Mouse (Mus musculus): ENCODE measurements around the gene Spag6. TPM values are rescaled to one million over a fixed set of nuclear protein-coding genes. Genes with fewer than 3 reads are reported as not detected.

Spag6 gene
- polyA plus RNA-seq, 1 experiment = 108 TPM

DNA sequence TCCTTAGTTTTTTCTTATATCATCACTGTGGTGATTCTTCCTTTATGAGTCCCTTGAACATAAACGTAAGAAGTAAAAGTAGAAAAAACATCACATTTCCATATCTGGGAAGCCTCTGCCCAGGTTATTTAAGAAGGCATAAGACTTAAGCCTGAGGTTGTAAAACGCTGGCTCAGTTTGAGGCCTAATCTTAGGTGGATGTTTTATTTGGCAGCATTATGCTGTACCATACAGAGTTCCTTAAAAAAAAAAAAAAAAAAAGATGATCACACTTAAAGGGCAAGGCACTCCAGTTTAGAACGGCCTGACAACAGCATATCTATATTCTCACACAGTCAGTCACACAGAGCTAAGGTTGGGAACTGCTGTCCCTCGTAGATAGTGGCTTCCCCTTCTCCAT, 32.0 kb downstream of the Spag6 start:
- Histone ChIP-seq H3K4me1 (ENCODE audit: control insufficient read depth, insufficient read depth, low read length) (no peaks in the 10 kb centered on the region), H3K4me3 (ENCODE audit: control insufficient read depth, low read depth, low read length) (no peak overlapping the region), H3K27me3 (ENCODE audit: control insufficient read depth, insufficient read depth, low read length) (no peaks in the 10 kb centered on the region), H3K27ac (ENCODE audit: control insufficient read depth, insufficient read depth, low read depth, low read length) (no peak overlapping the region), H3K36me3 (ENCODE audit: control insufficient read depth, insufficient read depth, low read length) (no peaks in the 10 kb centered on the region)
- TF ChIP-seq CTCF (IDR thresholded peaks at IDR 0.05; ENCODE audit: control insufficient read depth, insufficient read depth, insufficient replicate concordance, low read depth, low read length) (no peak), POLR2A (IDR thresholded peaks at IDR 0.05; ENCODE audit: control insufficient read depth, low read depth, low read length) (no peak)

DNA sequence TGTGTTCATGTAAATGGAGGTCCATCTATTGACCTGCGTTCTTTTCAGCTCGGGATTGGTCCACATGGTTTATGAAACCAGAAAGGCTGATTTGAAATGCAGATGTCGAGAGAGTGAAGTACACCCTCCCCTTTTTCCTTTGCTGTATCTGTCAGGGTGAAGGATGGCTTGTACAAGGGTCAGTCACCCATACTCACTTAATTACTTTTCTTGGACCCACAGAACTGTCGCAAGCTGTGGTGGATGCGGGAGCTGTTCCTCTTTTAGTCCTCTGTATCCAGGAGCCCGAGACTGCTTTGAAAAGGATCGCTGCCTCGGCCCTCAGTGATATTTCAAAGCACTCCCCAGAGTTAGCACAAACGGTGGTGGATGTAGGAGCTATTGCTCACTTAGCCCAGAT, 37.9 kb downstream of the Spag6 start:
- no peaks in the 10 kb centered on the region for H3K27me3 ChIP-seq (ENCODE audit: control insufficient read depth, insufficient read depth, low read length)
- no peaks in the 10 kb centered on the region for H3K36me3 ChIP-seq (ENCODE audit: control insufficient read depth, insufficient read depth, low read length)
- no peak overlapping the region for H3K4me3 ChIP-seq (ENCODE audit: control insufficient read depth, low read depth, low read length)
- H3K4me1 ChIP-seq (ENCODE audit: control insufficient read depth, insufficient read depth, low read length) = no peaks in the 10 kb centered on the region
- TF ChIP-seq CTCF (IDR thresholded peaks at IDR 0.05; ENCODE audit: control insufficient read depth, insufficient read depth, insufficient replicate concordance, low read depth, low read length) (no peak), POLR2A (IDR thresholded peaks at IDR 0.05; ENCODE audit: control insufficient read depth, low read depth, low read length) (no peak)
- H3K27ac ChIP-seq (ENCODE audit: control insufficient read depth, insufficient read depth, low read depth, low read length) = no peak overlapping the region

DNA sequence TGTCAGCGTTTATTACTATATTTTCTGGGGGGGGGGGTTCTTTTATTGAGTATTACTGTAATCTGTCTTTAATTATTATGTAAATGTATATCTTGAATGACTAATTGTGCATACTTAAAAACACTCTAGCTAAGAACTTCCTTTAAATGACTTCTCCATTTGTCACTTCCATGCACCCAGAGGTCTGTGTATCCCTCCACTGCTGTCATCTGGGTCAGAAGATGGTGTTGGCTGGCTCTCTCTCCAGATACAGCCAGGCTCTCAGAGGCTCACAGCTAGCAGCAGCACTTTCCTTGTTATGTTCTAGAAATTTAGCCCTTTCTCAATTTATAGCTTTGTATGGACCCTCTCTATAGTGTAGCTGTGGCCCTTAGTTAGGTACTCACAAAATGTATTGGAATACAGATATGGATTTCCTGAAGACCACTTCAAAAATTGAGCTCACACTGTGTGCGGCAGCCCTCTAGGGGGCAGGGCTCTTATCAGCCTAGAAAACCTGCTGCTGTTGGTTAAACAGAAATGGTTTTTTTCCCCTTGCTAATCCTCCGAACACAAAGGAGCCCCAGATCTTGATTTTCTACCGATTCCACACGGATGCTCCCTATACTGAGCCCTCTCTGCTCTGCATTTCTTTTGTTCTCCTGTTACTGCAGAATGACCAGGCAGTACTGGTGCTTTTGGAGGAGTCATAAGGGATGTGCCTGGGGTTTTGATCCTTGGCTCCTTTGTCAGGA, 40.7 kb downstream of the Spag6 start:
- Histone ChIP-seq H3K4me1 (ENCODE audit: control insufficient read depth, insufficient read depth, low read length) (no peaks in the 10 kb centered on the region), H3K27me3 (ENCODE audit: control insufficient read depth, insufficient read depth, low read length) (no peaks in the 10 kb centered on the region), H3K4me3 (ENCODE audit: control insufficient read depth, low read depth, low read length) (no peak overlapping the region), H3K27ac (ENCODE audit: control insufficient read depth, insufficient read depth, low read depth, low read length) (no peak overlapping the region), H3K36me3 (ENCODE audit: control insufficient read depth, insufficient read depth, low read length) (no peaks in the 10 kb centered on the region)
- TF ChIP-seq CTCF (IDR thresholded peaks at IDR 0.05; ENCODE audit: control insufficient read depth, insufficient read depth, insufficient replicate concordance, low read depth, low read length) (no peak), POLR2A (IDR thresholded peaks at IDR 0.05; ENCODE audit: control insufficient read depth, low read depth, low read length) (no peak)

DNA sequence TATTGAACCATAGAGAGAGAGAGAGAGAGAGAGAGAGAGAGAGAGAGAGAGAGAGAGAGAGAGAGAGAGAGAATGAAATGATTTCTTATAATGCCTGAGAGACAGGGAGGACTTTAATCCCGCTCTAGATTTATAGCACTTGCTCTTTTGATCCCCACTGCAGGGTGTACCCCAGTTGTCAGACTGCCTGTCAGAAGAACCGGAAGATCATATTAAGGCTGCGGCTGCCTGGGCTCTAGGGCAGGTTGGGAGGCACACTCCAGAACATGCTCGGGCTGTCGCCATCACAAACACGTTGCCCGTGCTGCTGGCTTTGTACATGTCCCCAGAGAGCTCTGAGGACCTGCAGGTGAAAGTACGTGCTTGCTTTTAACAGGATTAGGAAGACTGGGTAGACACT, 43.2 kb downstream of the Spag6 start:
- H3K4me3 ChIP-seq (ENCODE audit: control insufficient read depth, low read depth, low read length) = no peak overlapping the region
- no peak overlapping the region for H3K27ac ChIP-seq (ENCODE audit: control insufficient read depth, insufficient read depth, low read depth, low read length)
- no peaks in the 10 kb centered on the region for H3K36me3 ChIP-seq (ENCODE audit: control insufficient read depth, insufficient read depth, low read length)
- TF ChIP-seq POLR2A (IDR thresholded peaks at IDR 0.05; ENCODE audit: control insufficient read depth, low read depth, low read length) (no peak), CTCF (IDR thresholded peaks at IDR 0.05; ENCODE audit: control insufficient read depth, insufficient read depth, insufficient replicate concordance, low read depth, low read length) (no peak)
- H3K27me3 ChIP-seq (ENCODE audit: control insufficient read depth, insufficient read depth, low read length) = no peaks in the 10 kb centered on the region
- H3K4me1 ChIP-seq (ENCODE audit: control insufficient read depth, insufficient read depth, low read length) = no peaks in the 10 kb centered on the region

DNA sequence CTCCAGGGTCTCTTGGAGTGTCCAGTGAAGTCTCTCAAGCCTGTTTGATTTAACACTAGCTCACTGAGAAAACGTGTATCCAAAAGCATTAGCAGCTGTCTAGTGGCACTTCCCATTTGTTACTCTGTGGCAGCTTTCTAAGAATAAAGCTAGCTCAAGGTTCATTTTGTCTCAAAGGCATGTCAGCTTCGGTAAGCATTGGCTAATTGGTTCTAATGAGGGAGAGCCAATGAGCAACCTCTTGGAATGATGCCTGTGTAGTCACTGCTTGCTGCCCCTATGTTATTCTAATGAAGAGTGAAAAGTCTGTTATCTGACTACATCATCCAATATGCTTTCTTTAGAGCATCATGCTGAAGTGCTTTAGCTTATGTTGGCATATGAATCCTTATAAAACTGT, 45.4 kb downstream of the Spag6 start:
- TF ChIP-seq CTCF (IDR thresholded peaks at IDR 0.05; ENCODE audit: control insufficient read depth, insufficient read depth, insufficient replicate concordance, low read depth, low read length) (no peak), POLR2A (IDR thresholded peaks at IDR 0.05; ENCODE audit: control insufficient read depth, low read depth, low read length) (no peak)
- Histone ChIP-seq H3K4me1 (ENCODE audit: control insufficient read depth, insufficient read depth, low read length) (no peaks in the 10 kb centered on the region), H3K27ac (ENCODE audit: control insufficient read depth, insufficient read depth, low read depth, low read length) (no peak overlapping the region), H3K4me3 (ENCODE audit: control insufficient read depth, low read depth, low read length) (no peak overlapping the region), H3K36me3 (ENCODE audit: control insufficient read depth, insufficient read depth, low read length) (no peaks in the 10 kb centered on the region), H3K27me3 (ENCODE audit: control insufficient read depth, insufficient read depth, low read length) (no peaks in the 10 kb centered on the region)

DNA sequence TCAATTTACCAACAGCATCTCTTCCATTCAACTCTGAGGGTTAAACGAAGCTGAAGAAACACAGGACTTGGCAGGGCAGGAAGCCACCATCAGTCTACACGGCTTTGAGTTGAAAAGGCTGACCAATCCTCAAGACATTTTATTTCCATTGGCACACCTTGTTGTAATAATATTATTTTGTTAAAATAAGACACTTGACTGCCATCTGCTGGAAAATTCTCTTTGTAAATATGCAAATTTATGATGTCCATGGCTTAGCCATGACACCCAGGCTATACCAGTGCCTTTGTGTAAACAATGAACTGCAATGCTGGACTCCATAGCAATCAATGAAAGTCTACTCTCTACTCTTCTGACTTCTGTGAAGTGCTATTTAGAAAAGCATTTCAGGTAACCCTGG, 62.3 kb downstream of the Spag6 start:
- no peaks in the 10 kb centered on the region for H3K27me3 ChIP-seq (ENCODE audit: control insufficient read depth, insufficient read depth, low read length)
- TF ChIP-seq POLR2A (IDR thresholded peaks at IDR 0.05; ENCODE audit: control insufficient read depth, low read depth, low read length) = no peak
- no peak for TF ChIP-seq CTCF (IDR thresholded peaks at IDR 0.05; ENCODE audit: control insufficient read depth, insufficient read depth, insufficient replicate concordance, low read depth, low read length)
- H3K4me3 ChIP-seq (ENCODE audit: control insufficient read depth, low read depth, low read length) = no peak overlapping the region
- no peaks in the 10 kb centered on the region for H3K36me3 ChIP-seq (ENCODE audit: control insufficient read depth, insufficient read depth, low read length)
- no peak overlapping the region for H3K27ac ChIP-seq (ENCODE audit: control insufficient read depth, insufficient read depth, low read depth, low read length)
- no peaks in the 10 kb centered on the region for H3K4me1 ChIP-seq (ENCODE audit: control insufficient read depth, insufficient read depth, low read length)

DNA sequence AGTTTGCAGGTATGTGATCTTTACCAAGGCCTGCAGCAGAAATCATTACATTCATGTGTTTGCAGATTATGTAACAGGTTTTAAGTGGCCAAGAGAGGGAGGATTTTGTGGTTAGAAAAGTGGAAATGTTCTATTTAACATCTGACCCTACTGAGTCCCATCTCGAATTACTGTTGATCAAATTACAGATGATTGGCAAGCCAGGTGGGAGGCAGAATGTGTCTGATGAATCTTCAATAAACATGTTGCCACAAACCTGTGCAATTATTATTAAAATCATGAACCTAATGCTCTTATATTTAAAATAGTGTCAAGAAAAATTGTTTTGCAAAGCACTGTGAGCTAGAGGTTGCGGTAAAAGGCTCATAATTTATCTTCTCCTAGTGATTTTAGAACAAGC, 71.0 kb downstream of the Spag6 start:
- H3K36me3 ChIP-seq (ENCODE audit: control insufficient read depth, insufficient read depth, low read length) = no peaks in the 10 kb centered on the region
- H3K27ac ChIP-seq (ENCODE audit: control insufficient read depth, insufficient read depth, low read depth, low read length) = no peak overlapping the region
- TF ChIP-seq CTCF (IDR thresholded peaks at IDR 0.05; ENCODE audit: control insufficient read depth, insufficient read depth, insufficient replicate concordance, low read depth, low read length) (no peak), POLR2A (IDR thresholded peaks at IDR 0.05; ENCODE audit: control insufficient read depth, low read depth, low read length) (no peak)
- H3K4me3 ChIP-seq (ENCODE audit: control insufficient read depth, low read depth, low read length) = no peak overlapping the region
- H3K27me3 ChIP-seq (ENCODE audit: control insufficient read depth, insufficient read depth, low read length) = no peaks in the 10 kb centered on the region
- H3K4me1 ChIP-seq (ENCODE audit: control insufficient read depth, insufficient read depth, low read length) = no peaks in the 10 kb centered on the region; the same call in 1 of the 2 replicates

Measured in testis, adult 2 months (tissue).